Mouse (Mus musculus) liver, adult 2 months (tissue): Measurements from ENCODE around the gene Kcnq1. TPM values are rescaled to one million over a fixed set of nuclear protein-coding genes. Genes with fewer than 3 reads are reported as not detected.
A peak's percentile ranks its signal among the peaks of the same experiment; 100 is the strongest.

Experiments
- DNase-seq: peaks from one replicate; pipeline ENCODE4 v3.0.0-alpha.2; 2011; ENCODE audit warnings: low read depth, low spot score; ENCODE audit errors: extremely low read depth
- H3K27ac ChIP-seq: fragments of 200-500 bp; replicated peaks from 2 replicates; pipeline ENCODE4 v1.5.1; 2012; ENCODE audit warnings: low read depth, mild to moderate bottlenecking, control low read depth, inconsistent platforms, low read length; ENCODE audit not compliant: insufficient read depth
- H3K27me3 ChIP-seq: fragments of 200-500 bp; 2 replicates; pipeline ENCODE4 v1.6.1; 2012; ENCODE audit warnings: mild to moderate bottlenecking, moderate library complexity, low read length, inconsistent platforms; ENCODE audit not compliant: control insufficient read depth, insufficient read depth
- H3K36me3 ChIP-seq: fragments of 200-500 bp; 2 replicates; pipeline ENCODE4 v1.6.1; 2012; ENCODE audit warnings: low read length, inconsistent platforms; ENCODE audit not compliant: control insufficient read depth, insufficient read depth
- H3K4me1 ChIP-seq: fragments of 200-500 bp; 2 replicates; pipeline ENCODE4 v1.6.1; 2011; ENCODE audit warnings: low read length; ENCODE audit not compliant: control insufficient read depth, insufficient read depth
- H3K4me3 ChIP-seq: fragments of 200-500 bp; 2 replicates; pipeline ENCODE4 v1.5.1; 2011; ENCODE audit warnings: low read depth, mild to moderate bottlenecking, control low read depth, low read length, moderate library complexity; ENCODE audit not compliant: insufficient read depth
- H3K79me2 ChIP-seq: fragments of 200-500 bp; 2 replicates; pipeline ENCODE4 v1.6.1; 2012; ENCODE audit warnings: inconsistent platforms, mild to moderate bottlenecking, low read length, moderate library complexity; ENCODE audit not compliant: control insufficient read depth, insufficient read depth
- H3K9ac ChIP-seq: fragments of 200-500 bp; 2 replicates; pipeline ENCODE4 v1.6.1; 2012; ENCODE audit warnings: low read depth, mild to moderate bottlenecking, control low read depth, inconsistent platforms, low read length
- CTCF ChIP-seq: fragments of 200-500 bp; IDR thresholded peaks from 2 replicates; pipeline ENCODE4 v1.5.1; 2011; ENCODE audit warnings: low read depth, low read length, control low read depth
- POLR2A ChIP-seq: fragments of 200-500 bp; IDR thresholded peaks from 2 replicates; pipeline ENCODE4 v1.6.1; 2011; ENCODE audit warnings: low read length, control low read depth; ENCODE audit not compliant: insufficient read depth; ENCODE audit errors: extremely low read depth
- WGBS: fragments of 180-500 bp; shearing (Covaris S2); methylation state at CpG from one replicate; pipeline ENCODE4 v1.1.7; 2018; 5-methylcytosine and 5-hydroxymethylcytosine counted together
- polyA plus RNA-seq: library from polyadenylated mRNA; depleted of rRNA; stranded (reverse); fragments of >200 nt; gene quantifications from 2 replicates; pipeline ENCODE4 v1.2.3, GENCODE M21; 2012
- total RNA-seq: library from RNA; depleted of rRNA; stranded (reverse); fragments of >200 nt; gene quantifications from 2 replicates; pipeline ENCODE4 v1.2.3, GENCODE M21; 2014

Kcnq1 gene
- total and polyA plus RNA-seq, 2 experiments: 1.3 to 2.5 TPM

- 71% methylated on average over 2 of the region's 2 CpGs for WGBS
- Histone ChIP-seq H3K4me3 (no peak overlapping the region), H3K9ac (no peak overlapping the region), H3K27ac (no peak overlapping the region), H3K4me1 (no peaks in the 10 kb centered on the region), H3K79me2 (no peaks in the 10 kb centered on the region), H3K36me3 (no peaks in the 10 kb centered on the region), H3K27me3 (peaks cover 14% of the 10 kb centered on the region)
- TF ChIP-seq CTCF: no peak
- TF ChIP-seq POLR2A: no peak
- DNase-seq: no peak
Observed at GRCm38 (mm10) chr7:143447130-143447529, 341.0 kb downstream of the Kcnq1 start.

- H3K4me1 ChIP-seq: peaks cover 2% of the 10 kb centered on the region; the same call in 1 of the 2 replicates
- H3K79me2 ChIP-seq: no peaks in the 10 kb centered on the region
- H3K36me3 ChIP-seq: no peaks in the 10 kb centered on the region
- no peak overlapping the region for H3K27ac ChIP-seq
- no peak for DNase-seq
- peak overlapping the region; percentile 18; the same call in 1 of the 2 replicates for H3K9ac ChIP-seq
- TF ChIP-seq POLR2A (no peak), CTCF (no peak)
- peak overlapping the region; percentile 54 for H3K4me3 ChIP-seq
- 28% methylated on average over 38 of the region's 38 CpGs for WGBS
- H3K27me3 ChIP-seq: peaks cover 18% of the 10 kb centered on the region
Observed at GRCm38 (mm10) chr7:143458963-143459331, 352.8 kb downstream of the Kcnq1 start.

- TF ChIP-seq CTCF (no peak), POLR2A (no peak)
- DNase-seq: no peak
- 22% methylated on average over 95 of the region's 100 CpGs for WGBS
- Histone ChIP-seq H3K36me3 (no peaks in the 10 kb centered on the region), H3K4me3 (peak overlapping the region; percentile 68), H3K27ac (no peak overlapping the region), H3K27me3 (peaks cover 20% of the 10 kb centered on the region), H3K4me1 (peaks cover 2% of the 10 kb centered on the region; the same call in 1 of the 2 replicates), H3K9ac (peak overlapping the region; percentile 49), H3K79me2 (no peaks in the 10 kb centered on the region)
Observed at GRCm38 (mm10) chr7:143459332-143460211, 353.4 kb downstream of the Kcnq1 start.

- 33% methylated on average over 57 of the region's 60 CpGs for WGBS
- TF ChIP-seq CTCF (no peak), POLR2A (no peak)
- Histone ChIP-seq H3K27me3 (peaks cover 24% of the 10 kb centered on the region), H3K4me1 (peaks cover 2% of the 10 kb centered on the region; the same call in 1 of the 2 replicates), H3K9ac (peak overlapping the region; percentile 62), H3K27ac (no peak overlapping the region), H3K79me2 (no peaks in the 10 kb centered on the region), H3K4me3 (peak overlapping the region; percentile 68), H3K36me3 (no peaks in the 10 kb centered on the region)
- no peak for DNase-seq
Observed at GRCm38 (mm10) chr7:143460217-143460834, 354.2 kb downstream of the Kcnq1 start.

- 22% methylated on average over 48 of the region's 48 CpGs for WGBS
- TF ChIP-seq POLR2A (peak; percentile 46; the same call in 1 of the 2 replicates), CTCF (no peak)
- peak within 1 kb of the TSS; percentile 68 for H3K4me3 ChIP-seq
- peak; percentile 48 for DNase-seq
- H3K9ac ChIP-seq: peak within 1 kb of the TSS; percentile 62
- H3K36me3 ChIP-seq: no peaks in the 10 kb centered on the region
- H3K27ac ChIP-seq: no peak within 1 kb of the TSS
- H3K27me3 ChIP-seq: peaks cover 24% of the 10 kb centered on the region
- no peaks in the 10 kb centered on the region for H3K79me2 ChIP-seq
- H3K4me1 ChIP-seq: no peaks in the 10 kb centered on the region; the same call in 1 of the 2 replicates
Observed at GRCm38 (mm10) chr7:143460874-143461273, 354.7 kb downstream of the Kcnq1 start, which contains the start of gene Cdkn1c. TSS of gene Cdkn1c (minus strand) at chr7:143461050.
